Mouse (Mus musculus): ENCODE results near the gene Atg101. TPM values are rescaled to one million over a fixed set of nuclear protein-coding genes. Genes with fewer than 3 reads are reported as not detected.

The Atg101 gene
- polyA plus RNA-seq, 1 experiment from 2014 or later: 61.2 TPM

DNA sequence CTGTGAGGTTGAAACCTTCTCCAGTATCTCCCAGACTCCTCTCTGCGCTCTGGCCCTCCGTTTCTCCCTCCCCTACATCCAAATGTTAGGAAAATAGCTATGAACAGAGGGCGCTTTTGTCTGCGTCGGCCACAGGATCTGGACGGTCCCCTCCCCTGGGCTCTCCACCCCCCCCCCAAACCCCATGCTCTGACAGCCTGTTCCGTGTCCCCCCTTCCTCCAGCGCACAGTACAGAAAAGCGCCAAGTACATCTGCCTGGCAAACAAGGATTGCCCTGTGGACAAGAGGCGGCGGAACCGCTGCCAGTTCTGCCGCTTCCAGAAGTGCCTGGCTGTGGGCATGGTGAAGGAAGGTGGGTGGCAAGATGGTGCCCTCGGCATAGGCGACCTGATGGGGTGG is 12.6 kb upstream of the Atg101 start:
- Histone ChIP-seq H3K4me2 (ENCODE audit: low read length) (no peak overlapping the region), H3K36me3 (ENCODE audit: control insufficient read depth, insufficient read depth, low read length) (peaks cover 25% of the 10 kb centered on the region; the same call in 1 of the 2 replicates), H3K4me3 (replicated peaks; ENCODE audit: low read depth, low read length) (no peak overlapping the region), H3K9ac (replicated peaks; ENCODE audit: low read length) (no peak overlapping the region), H3K4me1 (ENCODE audit: control insufficient read depth, insufficient read depth, low read length) (0 out of 2 replicates have a peak, but pooled peaks cover 3% of the 10 kb centered on the region), H3K27ac (replicated peaks; ENCODE audit: low read depth, low read length) (no peak overlapping the region), H3K9me3 (ENCODE audit: control insufficient read depth, low read length) (no peaks in the 10 kb centered on the region), H3K27me3 (ENCODE audit: control insufficient read depth, insufficient read depth, low read length) (peaks cover 15% of the 10 kb centered on the region)
- DNase-seq (no peak), ATAC-seq (ENCODE audit: low FRiP score, low TSS enrichment) (no peak)
- 89% methylated on average over 15 of the region's 15 CpGs for WGBS

DNA sequence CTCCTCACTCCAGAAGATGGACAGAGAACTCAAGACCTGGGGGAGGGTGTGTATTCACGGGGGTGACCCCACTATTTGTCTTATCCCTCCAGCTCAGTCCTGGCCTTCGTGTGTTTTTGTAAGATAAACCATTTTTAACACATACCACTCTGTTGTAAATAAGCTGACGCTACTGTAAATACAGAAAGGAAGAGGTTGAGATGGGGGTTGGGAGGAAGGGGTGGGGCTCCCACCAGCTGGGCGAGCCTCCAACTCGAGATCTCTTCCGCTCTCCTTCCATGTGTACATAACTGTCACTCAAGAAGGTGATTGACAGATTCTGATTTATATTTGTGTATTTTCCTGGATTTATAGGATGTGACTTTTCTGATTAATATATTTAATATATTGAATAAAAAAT is 9.7 kb upstream of the Atg101 start:
- Histone ChIP-seq H3K4me2 (ENCODE audit: low read length) (no peak overlapping the region), H3K27ac (replicated peaks; ENCODE audit: low read depth, low read length) (no peak overlapping the region), H3K9ac (replicated peaks; ENCODE audit: low read length) (no peak overlapping the region), H3K27me3 (ENCODE audit: control insufficient read depth, insufficient read depth, low read length) (no peaks in the 10 kb centered on the region), H3K36me3 (ENCODE audit: control insufficient read depth, insufficient read depth, low read length) (peaks cover 25% of the 10 kb centered on the region; the same call in 1 of the 2 replicates), H3K4me3 (replicated peaks; ENCODE audit: low read depth, low read length) (no peak overlapping the region), H3K9me3 (ENCODE audit: control insufficient read depth, low read length) (no peaks in the 10 kb centered on the region), H3K4me1 (ENCODE audit: control insufficient read depth, insufficient read depth, low read length) (no peaks in the 10 kb centered on the region)
- DNase-seq (no peak), ATAC-seq (ENCODE audit: low FRiP score, low TSS enrichment) (no peak)
- WGBS: 79% methylated on average over 6 of the region's 6 CpGs

DNA sequence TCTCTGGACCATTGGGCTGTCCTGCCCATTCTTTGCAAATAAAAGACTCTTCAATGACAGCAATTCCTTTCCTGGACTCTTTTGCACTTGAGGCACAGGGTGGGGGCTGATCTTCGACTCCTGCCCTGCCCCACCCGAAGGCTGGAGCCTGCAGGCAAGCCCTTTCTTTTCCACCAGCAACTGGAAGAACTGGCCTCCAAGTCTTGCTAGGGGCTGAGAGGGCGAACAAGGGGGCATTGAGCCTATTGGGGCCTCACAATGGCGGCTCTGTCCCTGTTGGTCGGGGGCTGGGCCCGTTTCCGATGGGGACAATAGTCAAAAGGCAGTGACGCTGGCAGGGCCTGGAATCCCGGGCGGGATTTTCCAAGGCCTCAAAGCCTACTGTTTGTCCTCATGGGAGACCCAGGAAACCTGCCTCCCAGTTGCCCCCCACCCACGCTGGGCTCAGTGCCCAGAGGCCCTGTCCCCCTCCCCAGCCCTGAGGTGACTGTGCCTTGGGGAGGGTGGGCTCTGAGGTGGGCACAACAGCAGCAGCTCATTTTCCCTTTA is 6.6 kb upstream of the Atg101 start:
- H3K27ac ChIP-seq (replicated peaks; ENCODE audit: low read depth, low read length): no peak overlapping the region
- no peak overlapping the region for H3K9ac ChIP-seq (replicated peaks; ENCODE audit: low read length)
- 13% methylated on average over 11 of the region's 11 CpGs for WGBS
- 0 out of 2 replicates have a peak, but pooled peaks have one; percentile 24 for ATAC-seq (ENCODE audit: low FRiP score, low TSS enrichment)
- 0 out of 2 replicates have a peak, but pooled peaks cover 12% of the 10 kb centered on the region for H3K36me3 ChIP-seq (ENCODE audit: control insufficient read depth, insufficient read depth, low read length)
- peak; percentile 59 for DNase-seq
- H3K4me1 ChIP-seq (ENCODE audit: control insufficient read depth, insufficient read depth, low read length): no peaks in the 10 kb centered on the region
- H3K4me2 ChIP-seq (ENCODE audit: low read length): no peak overlapping the region
- H3K27me3 ChIP-seq (ENCODE audit: control insufficient read depth, insufficient read depth, low read length): no peaks in the 10 kb centered on the region
- H3K9me3 ChIP-seq (ENCODE audit: control insufficient read depth, low read length): no peaks in the 10 kb centered on the region
- H3K4me3 ChIP-seq (replicated peaks; ENCODE audit: low read depth, low read length): no peak overlapping the region

DNA sequence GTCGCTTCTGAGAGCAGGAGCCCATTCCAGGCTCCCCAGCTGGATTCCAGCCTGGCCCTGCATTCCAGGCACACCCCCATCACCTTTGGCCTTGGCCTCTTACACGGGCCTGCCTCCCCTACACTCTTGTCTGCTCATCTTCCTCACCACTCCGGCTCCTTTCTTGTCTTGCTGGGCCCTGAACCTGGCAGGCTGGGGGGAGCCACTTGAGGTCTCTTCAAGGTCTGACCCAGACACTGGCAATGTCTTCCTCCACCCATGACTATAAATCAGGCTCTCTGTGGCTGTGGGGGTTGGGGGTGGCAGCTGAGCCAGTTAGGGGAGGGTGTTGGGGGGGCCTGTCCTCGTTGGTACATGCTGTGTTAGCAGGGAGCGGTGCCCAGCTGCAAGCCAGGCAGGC is 5.5 kb upstream of the Atg101 start:
- no peak overlapping the region for H3K4me3 ChIP-seq (replicated peaks; ENCODE audit: low read depth, low read length)
- H3K4me2 ChIP-seq (ENCODE audit: low read length): no peak overlapping the region
- no peaks in the 10 kb centered on the region for H3K9me3 ChIP-seq (ENCODE audit: control insufficient read depth, low read length)
- no peak overlapping the region for H3K27ac ChIP-seq (replicated peaks; ENCODE audit: low read depth, low read length)
- WGBS: 65% methylated on average over 5 of the region's 5 CpGs
- H3K4me1 ChIP-seq (ENCODE audit: control insufficient read depth, insufficient read depth, low read length): peaks cover 3% of the 10 kb centered on the region; the same call in 1 of the 2 replicates
- no peaks in the 10 kb centered on the region for H3K27me3 ChIP-seq (ENCODE audit: control insufficient read depth, insufficient read depth, low read length)
- no peak overlapping the region for H3K9ac ChIP-seq (replicated peaks; ENCODE audit: low read length)
- ATAC-seq (ENCODE audit: low FRiP score, low TSS enrichment) (no peak), DNase-seq (no peak)
- H3K36me3 ChIP-seq (ENCODE audit: control insufficient read depth, insufficient read depth, low read length): 0 out of 2 replicates have a peak, but pooled peaks cover 4% of the 10 kb centered on the region

DNA sequence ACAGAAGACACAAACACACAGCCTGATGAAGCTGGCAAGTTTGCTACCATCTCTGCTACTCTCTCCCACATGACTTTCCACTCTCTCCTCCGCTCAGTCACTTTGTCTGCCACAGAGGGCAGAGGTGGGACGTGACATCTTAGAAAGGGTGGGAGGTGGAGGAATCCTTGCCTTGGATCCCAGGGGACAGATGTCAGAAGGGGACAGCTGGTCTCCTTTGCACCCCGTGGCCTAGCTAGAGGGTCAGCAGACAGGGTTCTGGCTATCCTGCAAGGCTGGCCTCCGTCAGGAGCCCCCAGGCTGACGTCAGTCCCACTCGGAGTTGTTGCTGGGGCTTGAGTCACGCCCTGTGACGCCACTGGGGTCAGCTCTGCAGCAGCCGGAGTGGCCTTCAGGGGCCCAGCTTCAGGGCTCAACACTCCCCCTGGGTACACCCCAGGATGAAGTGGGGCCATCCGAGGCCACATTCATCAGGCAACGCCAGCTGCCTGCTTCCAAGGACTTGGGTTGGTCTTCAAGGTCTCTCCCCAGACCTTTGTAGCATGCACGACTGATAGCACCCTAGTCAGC is 4.6 kb upstream of the Atg101 start:
- no peak for DNase-seq
- no peaks in the 10 kb centered on the region for H3K9me3 ChIP-seq (ENCODE audit: control insufficient read depth, low read length)
- no peaks in the 10 kb centered on the region for H3K36me3 ChIP-seq (ENCODE audit: control insufficient read depth, insufficient read depth, low read length)
- no peak overlapping the region for H3K9ac ChIP-seq (replicated peaks; ENCODE audit: low read length)
- H3K4me3 ChIP-seq (replicated peaks; ENCODE audit: low read depth, low read length): no peak overlapping the region
- H3K4me2 ChIP-seq (ENCODE audit: low read length): no peak overlapping the region
- H3K27me3 ChIP-seq (ENCODE audit: control insufficient read depth, insufficient read depth, low read length): no peaks in the 10 kb centered on the region
- no peak for ATAC-seq (ENCODE audit: low FRiP score, low TSS enrichment)
- 75% methylated on average over 12 of the region's 12 CpGs for WGBS
- H3K27ac ChIP-seq (replicated peaks; ENCODE audit: low read depth, low read length): no peak overlapping the region
- peaks cover 3% of the 10 kb centered on the region; the same call in 1 of the 2 replicates for H3K4me1 ChIP-seq (ENCODE audit: control insufficient read depth, insufficient read depth, low read length)

DNA sequence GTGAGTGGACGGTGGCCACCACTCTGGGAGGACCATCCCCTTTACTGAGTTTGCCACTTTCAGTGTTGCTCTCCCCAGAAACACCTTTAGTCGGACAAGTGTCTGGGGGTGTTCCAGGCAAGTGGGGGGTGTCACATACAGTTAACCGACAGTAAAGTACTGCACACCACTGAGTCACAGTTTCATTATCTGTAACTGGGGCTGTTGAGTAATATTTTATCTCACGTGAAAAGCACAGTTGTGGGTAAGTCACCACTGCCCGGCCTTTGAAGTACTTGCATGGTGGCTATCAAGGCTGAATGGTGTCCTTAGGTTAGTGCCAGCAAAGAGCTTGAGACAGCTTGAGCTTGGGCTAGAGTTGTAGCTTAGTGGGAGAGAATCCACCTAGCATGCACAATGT is 1.6 kb upstream of the Atg101 start:
- H3K4me3 ChIP-seq (replicated peaks; ENCODE audit: low read depth, low read length): no peak overlapping the region
- peaks cover 10% of the 10 kb centered on the region for H3K4me1 ChIP-seq (ENCODE audit: control insufficient read depth, insufficient read depth, low read length)
- DNase-seq (no peak), ATAC-seq (ENCODE audit: low FRiP score, low TSS enrichment) (no peak)
- H3K4me2 ChIP-seq (ENCODE audit: low read length): no peak overlapping the region
- H3K27me3 ChIP-seq (ENCODE audit: control insufficient read depth, insufficient read depth, low read length): no peaks in the 10 kb centered on the region
- H3K9ac ChIP-seq (replicated peaks; ENCODE audit: low read length): no peak overlapping the region
- no peaks in the 10 kb centered on the region for H3K9me3 ChIP-seq (ENCODE audit: control insufficient read depth, low read length)
- 82% methylated on average over 5 of the region's 5 CpGs for WGBS
- H3K36me3 ChIP-seq (ENCODE audit: control insufficient read depth, insufficient read depth, low read length): peaks cover 10% of the 10 kb centered on the region
- H3K27ac ChIP-seq (replicated peaks; ENCODE audit: low read depth, low read length): no peak overlapping the region

DNA sequence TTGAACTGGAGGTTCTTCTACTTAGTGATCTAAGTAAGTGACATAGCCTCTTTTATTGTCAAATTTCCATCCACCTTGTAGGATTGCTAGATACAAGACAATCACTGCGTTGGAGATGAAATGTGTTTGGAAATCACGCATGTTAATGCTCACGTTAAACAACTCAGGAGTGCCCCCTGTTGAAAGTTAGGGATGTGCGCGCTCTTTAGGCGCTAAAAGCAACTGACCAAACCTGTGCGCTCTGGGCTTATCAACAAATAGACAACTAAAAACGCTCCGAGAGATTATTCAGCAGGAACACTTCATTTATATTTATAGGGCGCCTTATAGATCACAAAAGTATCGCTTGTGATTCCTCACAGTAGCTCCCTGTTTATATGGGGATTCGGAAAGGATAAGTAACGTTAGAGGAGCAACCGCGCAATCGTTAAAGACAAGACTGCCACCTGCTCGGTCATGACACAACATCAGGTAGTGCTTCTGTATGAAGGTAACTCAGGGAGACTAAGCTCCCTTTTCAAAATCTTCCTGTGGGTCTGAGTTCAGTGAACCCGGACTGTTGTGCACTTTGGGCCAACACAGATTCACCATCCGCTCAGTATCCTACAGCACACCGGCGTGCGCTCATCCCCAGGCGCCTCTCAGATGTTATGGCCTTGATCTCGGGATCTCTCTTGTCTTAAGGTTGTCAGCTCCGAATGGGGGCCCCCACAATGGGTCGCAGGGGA is 725 bp upstream of the Atg101 start:
- peaks cover 10% of the 10 kb centered on the region for H3K4me1 ChIP-seq (ENCODE audit: control insufficient read depth, insufficient read depth, low read length)
- H3K4me3 ChIP-seq (replicated peaks; ENCODE audit: low read depth, low read length): peak overlapping the region; percentile 94
- ATAC-seq (ENCODE audit: low FRiP score, low TSS enrichment): peak; percentile 35; the same call in 1 of the 2 replicates
- peak overlapping the region; percentile 95 for H3K4me2 ChIP-seq (ENCODE audit: low read length)
- H3K27ac ChIP-seq (replicated peaks; ENCODE audit: low read depth, low read length): peak overlapping the region; percentile 50
- H3K9ac ChIP-seq (replicated peaks; ENCODE audit: low read length): peak overlapping the region; percentile 84
- 2% methylated on average over 26 of the region's 26 CpGs for WGBS
- peaks cover 18% of the 10 kb centered on the region for H3K36me3 ChIP-seq (ENCODE audit: control insufficient read depth, insufficient read depth, low read length)
- H3K27me3 ChIP-seq (ENCODE audit: control insufficient read depth, insufficient read depth, low read length): no peaks in the 10 kb centered on the region
- H3K9me3 ChIP-seq (ENCODE audit: control insufficient read depth, low read length): no peaks in the 10 kb centered on the region
- DNase-seq: peak; percentile 94

DNA sequence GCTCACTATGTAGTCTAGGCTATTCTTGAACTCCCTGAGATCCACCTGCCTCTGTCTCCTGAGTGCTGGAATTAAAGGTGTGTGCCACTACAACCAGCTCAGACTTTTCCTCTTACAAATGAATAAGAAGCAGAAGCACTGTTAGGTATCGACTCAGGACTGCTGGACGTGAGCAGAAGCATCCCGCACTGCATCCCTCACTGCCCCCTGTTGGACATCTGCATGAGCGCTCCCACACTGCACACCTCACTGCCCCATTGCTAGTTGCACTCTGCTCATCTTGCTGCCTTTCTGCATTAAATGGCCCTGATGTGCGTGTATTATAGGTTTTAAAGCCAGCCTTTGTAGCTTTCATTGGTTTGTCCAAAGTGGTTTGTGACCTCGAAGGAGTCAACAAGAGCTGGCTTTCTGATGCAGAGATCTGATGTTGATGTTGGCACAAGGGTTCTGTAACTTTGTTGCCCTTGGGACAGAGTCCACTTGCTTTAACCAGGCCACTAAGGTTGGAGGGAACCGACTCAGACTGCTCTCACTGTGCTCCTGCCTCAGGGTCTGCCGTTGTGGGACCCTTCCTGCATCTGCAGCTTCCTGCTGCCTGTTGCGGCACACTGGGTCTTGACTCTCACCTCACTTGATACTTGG is 2.2 kb downstream of the Atg101 start:
- Histone ChIP-seq H3K4me2 (ENCODE audit: low read length) (no peak overlapping the region), H3K9me3 (ENCODE audit: control insufficient read depth, low read length) (no peaks in the 10 kb centered on the region), H3K27ac (replicated peaks; ENCODE audit: low read depth, low read length) (no peak overlapping the region), H3K4me3 (replicated peaks; ENCODE audit: low read depth, low read length) (no peak overlapping the region), H3K9ac (replicated peaks; ENCODE audit: low read length) (no peak overlapping the region), H3K27me3 (ENCODE audit: control insufficient read depth, insufficient read depth, low read length) (no peaks in the 10 kb centered on the region), H3K4me1 (ENCODE audit: control insufficient read depth, insufficient read depth, low read length) (peaks cover 10% of the 10 kb centered on the region), H3K36me3 (ENCODE audit: control insufficient read depth, insufficient read depth, low read length) (peaks cover 46% of the 10 kb centered on the region)
- ATAC-seq (ENCODE audit: low FRiP score, low TSS enrichment): no peak
- WGBS: 68% methylated on average over 9 of the region's 9 CpGs
- no peak for DNase-seq
